Mouse (Mus musculus) limb, embryonic 10.5 days (tissue): ENCODE measurements at regions not wholly inside any gene's neighbourhood (a gene's known extent, or its start where the extent isn't known, plus 50 kb on each side); places are given as distances from the start of the nearest gene placed in this dataset.

Source experiments
- DNase-seq: peaks from one replicate; pipeline ENCODE4 v3.0.0-alpha.2; 2017; ENCODE audit warnings: low spot score
- H3K27ac ChIP-seq: fragments of 300-500 bp; sonication (generic); 2 replicates; pipeline ENCODE4 v1.5.1; 2016; ENCODE audit warnings: mild to moderate bottlenecking
- H3K27me3 ChIP-seq: fragments of 300-500 bp; sonication (generic); 2 replicates; pipeline ENCODE4 v1.6.1; 2016; ENCODE audit warnings: low read depth, mild to moderate bottlenecking; ENCODE audit not compliant: poor library complexity, severe bottlenecking
- H3K36me3 ChIP-seq: fragments of 300-500 bp; sonication (generic); 2 replicates; pipeline ENCODE4 v1.6.1; 2016; ENCODE audit warnings: mild to moderate bottlenecking, moderate library complexity
- H3K4me1 ChIP-seq: fragments of 300-500 bp; sonication (generic); 2 replicates; pipeline ENCODE4 v1.6.1; 2016
- H3K4me3 ChIP-seq: fragments of 300-500 bp; sonication (generic); 2 replicates; pipeline ENCODE4 v1.5.1; 2016; ENCODE audit warnings: mild to moderate bottlenecking, moderate library complexity
- H3K9me3 ChIP-seq: fragments of 300-500 bp; sonication (generic); replicated peaks from 2 replicates; pipeline ENCODE4 v1.6.1; 2016; ENCODE audit warnings: mild to moderate bottlenecking
- WGBS: fragments of 180-500 bp; shearing (Covaris S2); methylation state at CpG from one replicate; pipeline ENCODE4 v1.1.7; 2016; 5-methylcytosine and 5-hydroxymethylcytosine counted together

DNA sequence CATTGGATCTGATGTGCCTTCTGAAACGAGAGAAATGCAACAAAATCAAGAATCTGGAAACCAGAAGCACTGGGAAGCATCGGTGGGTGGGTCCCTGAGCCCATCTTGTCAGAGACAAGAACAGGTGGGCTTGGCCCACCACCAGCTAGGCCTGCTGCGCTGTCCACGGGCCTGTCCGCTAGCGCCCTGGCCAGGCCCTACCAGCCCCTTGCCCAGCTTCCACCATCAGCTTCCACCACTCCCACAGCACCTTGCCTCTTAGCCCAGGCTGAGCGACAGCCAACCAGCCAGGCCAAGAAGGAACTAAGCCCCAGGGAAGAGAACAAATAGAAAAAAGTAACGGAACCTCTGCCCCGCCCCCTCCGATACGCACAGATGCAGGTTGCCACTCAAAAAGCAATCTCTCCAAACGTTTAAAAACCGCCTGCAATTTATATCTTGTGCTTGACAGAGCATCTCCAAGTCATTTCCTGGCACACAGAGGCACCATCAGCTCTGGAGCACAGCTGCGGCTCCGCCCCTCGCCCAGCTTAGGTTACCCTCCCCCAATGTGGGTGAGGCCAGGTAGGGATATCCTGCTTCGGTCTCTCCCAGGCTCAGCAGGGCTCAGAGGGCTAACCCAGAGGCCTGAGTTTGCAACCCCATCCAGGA lies 95.1 kb upstream of the Csf3r start:
- H3K27ac ChIP-seq, result no peak overlapping the region

DNA sequence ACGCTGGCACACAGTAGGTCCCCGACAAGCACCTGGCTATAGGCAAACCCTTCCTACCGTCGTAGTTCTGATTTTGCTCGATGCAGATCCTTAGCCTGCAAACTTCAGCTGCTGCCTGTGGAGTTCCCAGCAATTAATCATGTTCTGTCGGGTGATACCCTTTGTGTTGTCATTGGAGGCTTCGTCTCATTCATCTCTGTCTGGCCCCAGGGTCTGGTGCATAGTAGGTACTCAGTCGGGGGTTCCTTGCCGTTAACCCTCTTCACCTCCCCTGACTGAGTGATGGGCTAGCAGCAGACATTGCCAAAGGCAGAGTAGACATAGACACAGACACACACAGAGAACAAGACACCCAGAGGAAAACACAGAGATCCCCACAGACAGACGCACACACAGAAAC lies 93.6 kb upstream of the Csf3r start:
- Histone ChIP-seq H3K4me3 (no peak overlapping the region), H3K9me3 (no peaks in the 10 kb centered on the region), H3K27ac (no peak overlapping the region), H3K36me3 (no peaks in the 10 kb centered on the region), H3K4me1 (peaks cover 27% of the 10 kb centered on the region), H3K27me3 (peaks cover 65% of the 10 kb centered on the region)
- 47% methylated on average over 10 of the region's 10 CpGs for WGBS
- no peak for DNase-seq

More for the DNA sequence above, 95.1 kb upstream of the Csf3r start:
- Histone ChIP-seq H3K4me3 (no peak overlapping the region), H3K27me3 (peaks cover 68% of the 10 kb centered on the region), H3K4me1 (peaks cover 27% of the 10 kb centered on the region), H3K36me3 (no peaks in the 10 kb centered on the region), H3K9me3 (no peaks in the 10 kb centered on the region)
- DNase-seq, result no peak
- 65% methylated on average over 17 of the region's 17 CpGs for WGBS

GRCm38 (mm10) chr4:125931321-125931720 lies 93.0 kb upstream of the Csf3r start:
- Histone ChIP-seq H3K4me1 (peaks cover 27% of the 10 kb centered on the region), H3K27ac (no peak overlapping the region), H3K27me3 (peaks cover 61% of the 10 kb centered on the region), H3K36me3 (no peaks in the 10 kb centered on the region), H3K4me3 (no peak overlapping the region), H3K9me3 (no peaks in the 10 kb centered on the region)
- 52% methylated on average over 6 of the region's 6 CpGs for WGBS
- DNase-seq, result no peak

GRCm38 (mm10) chr4:125932036-125932756 lies 92.2 kb upstream of the Csf3r start:
- Histone ChIP-seq H3K4me3 (no peak overlapping the region), H3K27me3 (peaks cover 60% of the 10 kb centered on the region), H3K4me1 (peaks cover 27% of the 10 kb centered on the region), H3K36me3 (no peaks in the 10 kb centered on the region), H3K9me3 (no peaks in the 10 kb centered on the region), H3K27ac (no peak overlapping the region)
- DNase-seq, result no peak
- 78% methylated on average over 22 of the region's 22 CpGs for WGBS

DNA sequence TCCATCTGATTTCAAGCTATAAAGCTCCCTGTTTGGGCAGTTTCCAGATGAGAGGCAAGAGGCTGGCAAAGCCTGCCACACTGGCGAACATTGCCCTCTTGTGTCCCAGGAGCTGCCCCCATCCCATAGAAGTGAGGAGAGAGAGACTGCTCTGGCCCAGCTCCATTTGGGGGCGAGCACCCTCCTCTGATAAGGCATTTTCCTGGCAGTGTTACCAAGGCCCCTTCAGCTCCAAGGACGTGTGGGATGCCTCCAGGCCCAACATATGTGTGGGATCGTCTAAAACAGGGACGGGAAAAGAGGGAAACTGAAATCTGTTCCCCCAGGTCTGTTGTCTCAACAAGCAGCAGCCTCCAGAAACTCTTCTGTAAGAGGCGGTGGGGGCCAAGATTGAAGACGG lies 88.0 kb upstream of the Csf3r start:
- Histone ChIP-seq H3K36me3 (no peaks in the 10 kb centered on the region), H3K4me1 (peaks cover 9% of the 10 kb centered on the region), H3K27ac (no peak overlapping the region), H3K27me3 (peaks cover 52% of the 10 kb centered on the region), H3K9me3 (no peaks in the 10 kb centered on the region), H3K4me3 (no peak overlapping the region)
- no peak for DNase-seq
- WGBS, result 77% methylated on average over 7 of the region's 7 CpGs

DNA sequence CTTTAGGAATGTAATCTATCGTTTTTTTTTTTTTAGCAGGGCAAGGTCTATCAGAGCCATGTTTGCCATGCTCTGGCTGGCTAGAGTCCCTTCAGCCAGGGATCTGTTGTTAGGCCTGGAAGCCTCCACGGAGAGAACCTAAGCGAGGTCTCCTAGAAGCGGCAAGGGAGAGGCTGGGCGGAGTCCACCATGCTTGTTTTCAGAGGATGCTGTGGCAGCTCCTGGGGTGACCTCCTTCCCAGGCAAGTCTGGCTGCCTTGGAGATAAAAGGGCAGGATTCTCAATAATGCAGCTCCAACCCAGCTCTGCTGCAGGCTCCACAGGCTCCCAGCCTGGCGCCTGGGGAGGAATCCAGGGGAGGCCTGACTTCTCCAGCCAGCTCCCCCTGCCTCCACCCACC lies 86.2 kb upstream of the Csf3r start:
- WGBS, result 43% methylated on average over 6 of the region's 6 CpGs
- Histone ChIP-seq H3K27me3 (peaks cover 45% of the 10 kb centered on the region), H3K27ac (no peak overlapping the region), H3K4me3 (no peak overlapping the region), H3K36me3 (no peaks in the 10 kb centered on the region), H3K4me1 (peaks cover 5% of the 10 kb centered on the region), H3K9me3 (no peaks in the 10 kb centered on the region)
- DNase-seq, result no peak

- Histone ChIP-seq H3K4me3 (no peak overlapping the region), H3K9me3 (no peaks in the 10 kb centered on the region), H3K27ac (no peak overlapping the region), H3K4me1 (no peaks in the 10 kb centered on the region), H3K27me3 (peaks cover 39% of the 10 kb centered on the region), H3K36me3 (no peaks in the 10 kb centered on the region)
- WGBS, result 62% methylated on average over 5 of the region's 5 CpGs
- DNase-seq, result no peak
Observed at GRCm38 (mm10) chr4:125941266-125941665, 83.1 kb upstream of the Csf3r start.

GRCm38 (mm10) chr4:125941916-125942315 lies 82.4 kb upstream of the Csf3r start:
- DNase-seq, result no peak
- no peaks in the 10 kb centered on the region for H3K36me3 ChIP-seq
- H3K4me1 ChIP-seq, result no peaks in the 10 kb centered on the region
- H3K4me3 ChIP-seq, result no peak overlapping the region
- H3K9me3 ChIP-seq, result no peaks in the 10 kb centered on the region
- H3K27ac ChIP-seq, result no peak overlapping the region
- peaks cover 39% of the 10 kb centered on the region for H3K27me3 ChIP-seq
- WGBS, result 48% methylated on average over 3 of the region's 3 CpGs

GRCm38 (mm10) chr4:125945062-125945461 lies 79.3 kb upstream of the Csf3r start:
- Histone ChIP-seq H3K27ac (no peak overlapping the region), H3K4me1 (no peaks in the 10 kb centered on the region), H3K27me3 (peaks cover 28% of the 10 kb centered on the region; the same call in 1 of the 2 replicates), H3K4me3 (no peak overlapping the region), H3K9me3 (no peaks in the 10 kb centered on the region), H3K36me3 (no peaks in the 10 kb centered on the region)
- no peak for DNase-seq
- WGBS, result 67% methylated on average over 2 of the region's 2 CpGs

DNA sequence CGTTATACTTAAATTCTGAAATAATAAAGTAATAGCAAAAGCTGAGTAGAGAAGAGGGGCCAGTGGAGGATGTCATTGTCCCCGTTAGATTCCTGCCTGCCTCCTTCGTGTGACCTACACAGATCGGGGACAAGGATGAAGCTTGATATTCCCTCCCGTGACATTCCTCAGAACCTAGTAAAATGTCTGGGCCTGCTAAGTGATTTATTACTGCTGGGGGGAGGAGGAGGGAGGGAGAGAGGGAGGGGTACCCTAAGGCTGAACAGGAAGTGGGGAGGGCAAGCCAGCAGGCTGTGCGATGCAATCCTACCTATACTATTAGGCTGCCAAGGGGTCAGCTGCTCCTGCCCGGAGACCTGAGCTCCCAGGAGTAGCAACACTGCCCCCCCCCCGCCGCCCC lies 64.9 kb upstream of the Csf3r start:
- DNase-seq, result no peak
- Histone ChIP-seq H3K9me3 (no peaks in the 10 kb centered on the region), H3K27ac (no peak overlapping the region), H3K36me3 (no peaks in the 10 kb centered on the region), H3K27me3 (peaks cover 26% of the 10 kb centered on the region; the same call in 1 of the 2 replicates), H3K4me1 (peaks cover 36% of the 10 kb centered on the region), H3K4me3 (no peak overlapping the region)
- WGBS, result 36% methylated on average over 9 of the region's 9 CpGs

- peak; percentile 49 for DNase-seq
- H3K36me3 ChIP-seq, result no peaks in the 10 kb centered on the region
- WGBS, result 19% methylated on average over 8 of the region's 8 CpGs
- peaks cover 26% of the 10 kb centered on the region; the same call in 1 of the 2 replicates for H3K27me3 ChIP-seq
- no peak overlapping the region for H3K4me3 ChIP-seq
- H3K9me3 ChIP-seq, result no peaks in the 10 kb centered on the region
- peaks cover 36% of the 10 kb centered on the region for H3K4me1 ChIP-seq
- H3K27ac ChIP-seq, result no peak overlapping the region
Observed at GRCm38 (mm10) chr4:125960704-125961279, 63.6 kb upstream of the Csf3r start.

GRCm38 (mm10) chr4:125962677-125963076 lies 61.7 kb upstream of the Csf3r start:
- H3K36me3 ChIP-seq, result no peaks in the 10 kb centered on the region
- H3K4me1 ChIP-seq, result peaks cover 27% of the 10 kb centered on the region
- 6% methylated on average over 7 of the region's 7 CpGs for WGBS
- DNase-seq, result peak; percentile 91
- peaks cover 26% of the 10 kb centered on the region; the same call in 1 of the 2 replicates for H3K27me3 ChIP-seq
- no peak overlapping the region for H3K4me3 ChIP-seq
- no peak overlapping the region for H3K27ac ChIP-seq
- no peaks in the 10 kb centered on the region for H3K9me3 ChIP-seq
